Mouse (Mus musculus) kidney, postnatal 0 days (tissue): ENCODE measurements around the gene AC161166.1. TPM values are rescaled to one million over a fixed set of nuclear protein-coding genes. Genes with fewer than 3 reads are reported as not detected.

Experiments
- ATAC-seq: fragments of 200-750 bp; cut with Nextera tagmentation; replicated peaks from 2 replicates; pipeline ENCODE4 v1.8.0; 2017; ENCODE audit warnings: low read depth, moderate number of reproducible peaks, moderate TSS enrichment, moderate library complexity; ENCODE audit not compliant: low FRiP score
- DNase-seq: peaks from one replicate; pipeline ENCODE4 v3.0.0-alpha.2; 2016; ENCODE audit warnings: low spot score
- H3K27ac ChIP-seq: fragments of 300-500 bp; sonication (generic); 2 replicates; pipeline ENCODE4 v1.5.1; 2014; ENCODE audit warnings: mild to moderate bottlenecking
- H3K27me3 ChIP-seq: fragments of 300-500 bp; sonication (generic); 2 replicates; pipeline ENCODE4 v1.6.1; 2014; ENCODE audit warnings: low read length, mixed read lengths; ENCODE audit not compliant: insufficient read depth
- H3K36me3 ChIP-seq: fragments of 300-500 bp; sonication (generic); 2 replicates; pipeline ENCODE4 v1.6.1; 2014; ENCODE audit warnings: low read length, mixed read lengths; ENCODE audit not compliant: insufficient read depth
- H3K4me1 ChIP-seq: fragments of 300-500 bp; sonication (generic); replicated peaks from 2 replicates; pipeline ENCODE4 v1.6.1; 2014; ENCODE audit warnings: antibody characterized with exemption, low read length, mixed read lengths; ENCODE audit not compliant: insufficient read depth
- H3K4me2 ChIP-seq: fragments of 300-500 bp; sonication (generic); 2 replicates; pipeline ENCODE4 v1.6.1; 2014; ENCODE audit warnings: mild to moderate bottlenecking, low read length, moderate library complexity, mixed read lengths
- H3K4me3 ChIP-seq: fragments of 300-500 bp; sonication (generic); replicated peaks from 2 replicates; pipeline ENCODE4 v1.5.1; 2014; ENCODE audit warnings: low read depth, low read length
- H3K9ac ChIP-seq: fragments of 300-500 bp; sonication (generic); 2 replicates; pipeline ENCODE4 v1.6.1; 2014; ENCODE audit warnings: low read depth, low read length
- H3K9me3 ChIP-seq: fragments of 300-500 bp; sonication (generic); replicated peaks from 2 replicates; pipeline ENCODE4 v1.6.1; 2016; ENCODE audit warnings: low read length, inconsistent platforms, mixed read lengths
- CTCF ChIP-seq: IDR thresholded peaks from 2 replicates; pipeline ENCODE4 v1.5.1; 2016; ENCODE audit warnings: antibody characterized with exemption, low read depth, mild to moderate bottlenecking, moderate library complexity
- WGBS: fragments of 180-500 bp; shearing (Covaris S2); extraction: QIAGEN DNeasy Blood & Tissue Kit; methylation state at CpG from one replicate; pipeline ENCODE4 v1.1.7; 2014; 5-methylcytosine and 5-hydroxymethylcytosine counted together
- polyA plus RNA-seq: library from polyadenylated mRNA; unstranded; fragments of >200 nt; fragmentation: Nextera tagmentation; extraction: Ambion mirVana; gene quantifications from 2 replicates; pipeline ENCODE4 v1.2.1, GENCODE M21; 2015

The AC161166.1 gene
- polyA plus RNA-seq, 1 experiment from 2014 or later = 0.12 TPM

- 0 out of 2 replicates have a peak, but pooled peaks cover 4% of the 10 kb centered on the region for H3K4me1 ChIP-seq
- TF ChIP-seq CTCF = no peak
- H3K36me3 ChIP-seq = no peaks in the 10 kb centered on the region
- H3K9me3 ChIP-seq = no peaks in the 10 kb centered on the region
- 2% methylated on average over 22 of the region's 38 CpGs for WGBS
- no peak overlapping the region for H3K27ac ChIP-seq
- peak overlapping the region; percentile 97 for H3K4me2 ChIP-seq
- H3K27me3 ChIP-seq = no peaks in the 10 kb centered on the region; the same call in 1 of the 2 replicates
- H3K4me3 ChIP-seq = peak overlapping the region; percentile 64
- H3K9ac ChIP-seq = peak overlapping the region; percentile 69
- DNase-seq (no peak), ATAC-seq (no peak)
Observed at GRCm38 (mm10) chr7:24482208-24483020, 29.8 kb downstream of the AC161166.1 start.

DNA sequence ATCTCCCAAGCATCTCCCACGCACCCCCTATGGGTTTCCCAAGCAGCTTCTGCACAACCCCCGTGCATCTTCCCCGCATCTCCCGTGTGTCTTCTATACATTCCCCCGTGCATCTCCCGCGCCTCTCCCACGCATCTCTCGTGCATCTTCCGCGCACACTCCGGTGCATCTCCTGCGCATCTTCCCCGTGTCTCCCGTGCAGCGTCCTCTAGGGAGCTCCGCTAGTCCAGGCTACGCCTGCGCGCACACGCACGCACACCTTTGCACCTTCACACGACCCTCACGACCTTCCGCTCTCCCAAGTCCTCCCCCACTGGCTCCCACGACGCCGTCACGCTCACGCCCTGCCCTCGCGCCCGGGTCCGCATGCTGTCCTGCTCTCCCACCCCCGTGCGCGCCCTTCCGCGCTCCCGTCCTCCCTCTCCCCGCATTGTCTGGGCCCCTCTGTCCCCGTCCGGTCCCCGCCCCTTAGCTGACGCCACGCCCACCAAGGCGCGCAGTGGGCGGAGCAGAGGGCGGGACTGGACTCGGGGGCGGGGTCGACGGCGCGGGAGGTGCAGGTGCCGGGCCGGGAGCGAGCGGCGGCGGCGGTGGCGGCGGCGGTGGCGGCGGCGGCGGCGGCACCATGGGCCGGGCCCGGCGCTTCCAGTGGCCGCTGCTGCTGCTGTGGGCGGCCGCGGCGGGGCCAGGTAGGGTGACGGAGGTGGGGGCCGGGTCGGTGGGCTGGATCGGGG, 30.6 kb downstream of the AC161166.1 start, which contains the start of gene Cadm4:
Gene Cadm4 (plus strand): TSS at position 550 of the 734 bp plus-strand sequence.
- no peak for TF ChIP-seq CTCF
- Histone ChIP-seq H3K27ac (no peak within 1 kb of the TSS), H3K36me3 (no peaks in the 10 kb centered on the region), H3K27me3 (no peaks in the 10 kb centered on the region; the same call in 1 of the 2 replicates), H3K4me2 (peak within 1 kb of the TSS; percentile 97), H3K9me3 (no peaks in the 10 kb centered on the region), H3K4me3 (peak within 1 kb of the TSS; percentile 64), H3K4me1 (0 out of 2 replicates have a peak, but pooled peaks cover 4% of the 10 kb centered on the region), H3K9ac (peak within 1 kb of the TSS; percentile 69)
- DNase-seq (peak; percentile 81), ATAC-seq (peak; percentile 85)
- WGBS = under 1% methylated on average over 76 of the region's 83 CpGs

GRCm38 (mm10) chr7:24480986-24481473, 31.2 kb downstream of the AC161166.1 start:
- Histone ChIP-seq H3K4me1 (0 out of 2 replicates have a peak, but pooled peaks cover 4% of the 10 kb centered on the region), H3K9me3 (no peaks in the 10 kb centered on the region), H3K27me3 (no peaks in the 10 kb centered on the region; the same call in 1 of the 2 replicates), H3K27ac (no peak overlapping the region), H3K36me3 (no peaks in the 10 kb centered on the region), H3K9ac (peak overlapping the region; percentile 69; the same call in 1 of the 2 replicates), H3K4me3 (peak overlapping the region; percentile 64), H3K4me2 (peak overlapping the region; percentile 97)
- 12% methylated on average over 14 of the region's 14 CpGs for WGBS
- no peak for DNase-seq
- ATAC-seq = peak; percentile 14; the same call in 1 of the 2 replicates
- TF ChIP-seq CTCF = no peak

DNA sequence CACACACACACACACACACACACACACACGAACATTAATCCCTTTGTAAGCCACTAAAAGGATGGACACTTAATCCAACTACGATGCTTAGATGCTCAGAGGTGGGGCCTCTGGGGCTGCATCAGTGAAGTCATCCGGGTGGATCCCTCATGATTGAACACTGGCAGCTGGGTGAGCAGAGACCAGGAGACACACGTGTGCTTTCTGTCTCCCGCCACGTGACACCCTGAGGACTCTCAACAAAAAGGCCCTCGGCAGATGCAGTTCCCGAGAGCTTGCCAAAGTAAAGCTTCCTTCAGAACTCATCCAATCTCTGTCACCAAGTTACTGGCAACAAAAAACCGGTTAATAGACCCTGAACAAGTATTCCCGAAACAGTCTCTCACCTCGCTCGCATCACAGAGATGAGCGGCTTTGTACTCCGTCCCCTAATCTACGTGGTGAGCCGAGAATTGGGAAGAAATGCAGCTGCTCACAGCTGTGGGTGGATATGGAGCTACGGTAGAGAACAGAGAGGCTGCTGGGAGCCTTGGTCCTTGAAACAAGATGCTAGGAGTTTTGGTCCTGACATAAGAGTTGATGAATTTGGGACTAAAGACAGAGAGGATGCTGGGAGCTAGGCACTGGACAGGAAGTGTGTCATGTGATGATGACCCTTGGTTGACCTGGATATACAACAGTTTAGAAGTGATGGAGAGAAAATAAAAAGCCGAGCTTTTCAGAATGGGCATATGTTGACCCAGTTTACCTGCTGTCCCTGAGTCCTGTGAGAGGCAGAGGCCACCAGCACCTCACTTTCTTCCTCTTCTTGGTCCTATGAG, 31.9 kb downstream of the AC161166.1 start:
- Histone ChIP-seq H3K4me3 (no peak overlapping the region), H3K27ac (no peak overlapping the region), H3K9ac (no peak overlapping the region), H3K4me2 (no peak overlapping the region), H3K9me3 (no peaks in the 10 kb centered on the region), H3K4me1 (0 out of 2 replicates have a peak, but pooled peaks cover 4% of the 10 kb centered on the region), H3K36me3 (no peaks in the 10 kb centered on the region), H3K27me3 (no peaks in the 10 kb centered on the region; the same call in 1 of the 2 replicates)
- 52% methylated on average over 18 of the region's 18 CpGs for WGBS
- ATAC-seq (no peak), DNase-seq (no peak)
- no peak for TF ChIP-seq CTCF

GRCm38 (mm10) chr7:24479685-24480084, 32.6 kb downstream of the AC161166.1 start:
- DNase-seq = no peak
- no peak overlapping the region for H3K9ac ChIP-seq
- no peak overlapping the region for H3K4me3 ChIP-seq
- H3K4me1 ChIP-seq = 0 out of 2 replicates have a peak, but pooled peaks cover 4% of the 10 kb centered on the region
- TF ChIP-seq CTCF = no peak
- WGBS = 95% methylated on average over 2 of the region's 2 CpGs
- no peaks in the 10 kb centered on the region for H3K9me3 ChIP-seq
- no peaks in the 10 kb centered on the region; the same call in 1 of the 2 replicates for H3K27me3 ChIP-seq
- no peak overlapping the region for H3K27ac ChIP-seq
- ATAC-seq = no peak
- no peaks in the 10 kb centered on the region for H3K36me3 ChIP-seq
- H3K4me2 ChIP-seq = no peak overlapping the region
